Comparison of ENCODE assay signal across 29 mouse cellular contexts in genomic region chr1:182775576-182775975, GRCm38 (mm10). TPM values are rescaled to one million over a fixed set of nuclear protein-coding genes. Genes with fewer than 3 reads are reported as not detected.
DNase-seq lines count a peak whose midpoint lies in the region; ATAC-seq lines count a peak whose summit lies in the region.
"Had no signal": no experiment of that assay in that cellular context is flagged by ENCODE, and none has a peak within 500 bp of the region (broad histone marks: within the 10 kb centered on the region; RNA-seq: fewer than 3 reads in every experiment).

No protein-coding gene starts in this region.

- no peaks in the 10 kb centered on the region for H3K9me3 ChIP-seq in forebrain, embryonic 11.5 days (ENCODE audit: control insufficient read depth, low read length)
- no peaks in the 10 kb centered on the region for H3K9me3 ChIP-seq in forebrain, embryonic 12.5 days

- no peak overlapping the region for H3K4me3 ChIP-seq in forebrain, embryonic 11.5 days (ENCODE audit: low read depth, low read length)
- no peak overlapping the region for H3K4me3 ChIP-seq in forebrain, embryonic 12.5 days (replicated peaks)

- no peaks in the 10 kb centered on the region for H3K36me3 ChIP-seq in forebrain, embryonic 11.5 days (ENCODE audit: control insufficient read depth, insufficient read depth, low read length)
- no peaks in the 10 kb centered on the region for H3K36me3 ChIP-seq in forebrain, embryonic 12.5 days (replicated peaks)
- H3K36me3 ChIP-seq: G1E had no signal

- no peak for ATAC-seq in forebrain, embryonic 11.5 days (replicated peaks; ENCODE audit: low FRiP score)
- no peak for ATAC-seq in forebrain, embryonic 12.5 days (ENCODE audit: low FRiP score)
- ATAC-seq in frontal cortex, adult (ENCODE audit: low TSS enrichment): peak; percentile 62
- ATAC-seq: activated CD4-positive, CD25-positive, alpha-beta regulatory T cell, adult 4 months; CD4-positive, CD25-positive, alpha-beta regulatory T cell, adult 4 months; Patski had no signal

- no peak overlapping the region for H3K27ac ChIP-seq in forebrain, embryonic 11.5 days (ENCODE audit: low read depth, low read length)
- no peak overlapping the region for H3K27ac ChIP-seq in forebrain, embryonic 12.5 days

- peak; percentile 13 for DNase-seq in forebrain, embryonic 11.5 days (ENCODE audit: low spot score)
- no peak for DNase-seq in frontal cortex, postnatal 10 days (ENCODE audit: low spot score in 2 of 2)
- DNase-seq in layer of hippocampus, adult 9-11 months: peak; percentile 30
- DNase-seq in layer of hippocampus, postnatal 14 days (ENCODE audit: low spot score in 2 of 2): no peak
- DNase-seq in brain, adult 2 months (ENCODE audit: low read depth, low spot score): peak; percentile 53
- DNase-seq in left cerebral cortex, adult 18-20 months (ENCODE audit: low spot score in 2 of 2): no peak
- DNase-seq: adrenal gland, adult 2 months; adrenal gland, adult 8-10 months; adrenal gland, postnatal 10 days; adrenal gland, postnatal 14 days; adrenal gland, postnatal 25 days; adrenal gland, postnatal 36 days; B cell, adult 2 months; cerebellum, adult 11 months; cerebellum, adult 11-12 months; cerebellum, adult 18-20 months had no signal

- H3K4me2 ChIP-seq in forebrain, embryonic 11.5 days (ENCODE audit: low read depth, low read length, severe bottlenecking): no peak overlapping the region
- H3K4me2 ChIP-seq in forebrain, embryonic 12.5 days: no peak overlapping the region

- no peaks in the 10 kb centered on the region for H3K27me3 ChIP-seq in forebrain, embryonic 11.5 days (ENCODE audit: control insufficient read depth, insufficient read depth, low read length)
- no peaks in the 10 kb centered on the region for H3K27me3 ChIP-seq in forebrain, embryonic 12.5 days
- H3K27me3 ChIP-seq: CH12.LX, Patski had no signal

- 91% methylated on average over 7 of the region's 7 CpGs for WGBS in forebrain, embryonic 11.5 days
- WGBS in forebrain, embryonic 12.5 days: 87% methylated on average over 7 of the region's 7 CpGs

- H3K4me1 ChIP-seq in forebrain, embryonic 11.5 days (replicated peaks; ENCODE audit: control insufficient read depth, insufficient read depth, low read length): no peaks in the 10 kb centered on the region; the same call in 1 of the 2 replicates
- peaks cover 3% of the 10 kb centered on the region; the same call in 1 of the 2 replicates for H3K4me1 ChIP-seq in forebrain, embryonic 12.5 days

- no peak overlapping the region for H3K9ac ChIP-seq in forebrain, embryonic 11.5 days (ENCODE audit: low read length)
- H3K9ac ChIP-seq in forebrain, embryonic 12.5 days: no peak overlapping the region

RNA-seq across cellular contexts. Expression of gene Susd4, which starts 11.9 kb away (rescaled TPM):
- 14.4 and 15.6 TPM in 2 replicates for polyA plus RNA-seq in forebrain, embryonic 11.5 days (2014; fragmentation: Nextera tagmentation; extraction: Ambion mirVana)
- 19.3 and 21.6 TPM in 2 replicates for polyA plus RNA-seq in forebrain, embryonic 12.5 days (2016; fragmentation: Nextera tagmentation; extraction: Ambion mirVana)
- 100 to 1,000 TPM; 128 to 131 TPM for total RNA-seq in layer of hippocampus, postnatal 14 days (2021)
- total RNA-seq in left cerebral cortex, adult 18-20 months (2021): 100 to 1,000 TPM; 105 to 117 TPM
- total RNA-seq: CH12.LX, G1E, MEL had no signal
- polyA plus RNA-seq: G1E had no signal

RNA-seq across cellular contexts. Expression of gene Ccdc185, which starts 26.6 kb away (rescaled TPM):
- not detected in 2 replicates for polyA plus RNA-seq in forebrain, embryonic 11.5 days (2014; fragmentation: Nextera tagmentation; extraction: Ambion mirVana)
- not detected in 2 replicates for polyA plus RNA-seq in forebrain, embryonic 12.5 days (2016; fragmentation: Nextera tagmentation; extraction: Ambion mirVana)
- under 1 TPM; 0.25 to 0.31 TPM for total RNA-seq in layer of hippocampus, postnatal 14 days (2021)
- under 1 TPM; 0.16 to 0.26 TPM for total RNA-seq in left cerebral cortex, adult 18-20 months (2021)
- total RNA-seq: adrenal gland, adult 18-20 months; adrenal gland, adult 2 months; adrenal gland, adult 8-10 months; adrenal gland, postnatal 10 days; adrenal gland, postnatal 14 days; adrenal gland, postnatal 25 days; adrenal gland, postnatal 36 days; adrenal gland, postnatal 4 days; CH12.LX; ES-E14; MEL had no signal
- polyA plus RNA-seq: activated CD4-positive, CD25-positive, alpha-beta regulatory T cell, adult 4 months; adrenal gland, adult 2 months; brain, embryonic 14.5 days; C2C12; CD4-positive, CD25-positive, alpha-beta regulatory T cell, adult 4 months; G1E; Patski had no signal

Comparison
In these comparisons a context has a peak if more than half of its experiments do, and no peak if none do; other contexts are left out.
1. DNase-seq: peak in forebrain, embryonic 11.5 days (single experiment), layer of hippocampus, adult 9-11 months (single experiment) and brain, adult 2 months (single experiment); none in frontal cortex, postnatal 10 days (0 of 2), layer of hippocampus, postnatal 14 days (0 of 2) and left cerebral cortex, adult 18-20 months (0 of 2).